Mouse (Mus musculus) megakaryocyte, embryonic 14.5 days (primary cell): ENCODE measurements around the gene Cct6b. TPM values are rescaled to one million over a fixed set of nuclear protein-coding genes. Genes with fewer than 3 reads are reported as not detected.

Experiments used
- H3K27me3 ChIP-seq: replicated peaks from 2 replicates; pipeline ENCODE3; 2012; ENCODE audit warnings: inconsistent platforms
- H3K36me3 ChIP-seq: replicated peaks from 2 replicates; pipeline ENCODE3; 2012; ENCODE audit warnings: low read length, inconsistent platforms, mixed read lengths
- H3K4me1 ChIP-seq: 2 replicates; pipeline ENCODE4 v1.6.1; 2012; ENCODE audit warnings: inconsistent platforms
- H3K4me3 ChIP-seq: replicated peaks from 2 replicates; pipeline ENCODE3; 2012; ENCODE audit warnings: moderate library complexity, mild to moderate bottlenecking, inconsistent platforms
- H3K9me3 ChIP-seq: 2 replicates; pipeline ENCODE4 v1.6.1; 2012; ENCODE audit warnings: inconsistent platforms
- FLI1 ChIP-seq: IDR thresholded peaks from 2 replicates; pipeline ENCODE4 v1.6.1; 2012; ENCODE audit warnings: low read length, inconsistent platforms, mixed read lengths
- GATA1 ChIP-seq: IDR thresholded peaks from 3 replicates; pipeline ENCODE4 v1.6.1; 2012; ENCODE audit warnings: mixed read lengths, low read length, inconsistent platforms, borderline replicate concordance
- polyA plus RNA-seq: library from polyadenylated mRNA; stranded (reverse); fragments of >175 nt; gene quantifications from 2 replicates; pipeline ENCODE4 v1.2.3, GENCODE M21; 2012; ENCODE audit warnings: low replicate concordance; ENCODE audit not compliant: insufficient read depth

Gene Cct6b
- polyA plus RNA-seq, 1 experiment, result 0.47 TPM

DNA sequence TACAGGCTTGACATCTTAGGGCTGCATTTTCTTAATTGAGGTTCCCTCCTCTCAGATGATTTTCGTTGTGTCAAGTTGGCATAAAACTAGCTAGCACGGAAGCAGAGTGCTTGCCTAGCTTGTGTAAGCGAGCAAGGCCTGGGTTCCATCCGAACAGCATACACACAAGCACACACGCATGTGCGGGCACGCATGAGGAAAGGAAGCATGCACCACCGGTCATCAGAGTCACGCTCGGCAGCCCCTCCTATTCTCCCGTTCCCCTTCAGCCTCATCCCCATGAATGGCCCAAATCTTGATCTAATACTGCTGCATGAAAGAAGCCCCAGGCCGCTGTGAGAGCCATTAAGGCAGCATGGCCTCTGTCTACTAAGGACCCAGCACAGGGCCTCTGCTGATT, 85.6 kb downstream of the Cct6b start:
- Histone ChIP-seq H3K36me3 (no peaks in the 10 kb centered on the region), H3K4me1 (no peaks in the 10 kb centered on the region), H3K9me3 (no peaks in the 10 kb centered on the region), H3K27me3 (peaks cover 24% of the 10 kb centered on the region), H3K4me3 (no peak overlapping the region)
- TF ChIP-seq FLI1 (no peak), GATA1 (no peak)

Other genes starting within 250 kb of the Cct6b start
- gene Zfp830, start within 50 bp of the Cct6b start, polyA plus RNA-seq, result 3.3 and 16.1 TPM in 2 replicates
- gene Lig3, start 16.8 kb upstream of the Cct6b start, polyA plus RNA-seq, result 29.8 and 53.0 TPM in 2 replicates
- gene Rffl, start 106.9 kb upstream of the Cct6b start, polyA plus RNA-seq, result 5.6 and 33.5 TPM in 2 replicates
- gene Rad51d, start 126.3 kb upstream of the Cct6b start, polyA plus RNA-seq, result 1.3 and 11.6 TPM in 2 replicates
- not detected in 2 replicates for gene Fndc8, start 127.8 kb upstream of the Cct6b start, polyA plus RNA-seq
- 24.4 and 25.1 TPM in 2 replicates for gene Nle1, start 144.1 kb upstream of the Cct6b start, polyA plus RNA-seq
- not detected in 2 replicates for gene Unc45b, start 146.2 kb upstream of the Cct6b start, polyA plus RNA-seq
- gene Slfn5, start 187.0 kb upstream of the Cct6b start, polyA plus RNA-seq, result 1.5 TPM in 1 of 2 replicates, not detected in the other
- 1.9 TPM in 1 of 2 replicates, not detected in the other for gene Slfn9, start 227.5 kb upstream of the Cct6b start, polyA plus RNA-seq